ENCODE assay signal across 9 mouse cellular contexts in the genomic region with DNA sequence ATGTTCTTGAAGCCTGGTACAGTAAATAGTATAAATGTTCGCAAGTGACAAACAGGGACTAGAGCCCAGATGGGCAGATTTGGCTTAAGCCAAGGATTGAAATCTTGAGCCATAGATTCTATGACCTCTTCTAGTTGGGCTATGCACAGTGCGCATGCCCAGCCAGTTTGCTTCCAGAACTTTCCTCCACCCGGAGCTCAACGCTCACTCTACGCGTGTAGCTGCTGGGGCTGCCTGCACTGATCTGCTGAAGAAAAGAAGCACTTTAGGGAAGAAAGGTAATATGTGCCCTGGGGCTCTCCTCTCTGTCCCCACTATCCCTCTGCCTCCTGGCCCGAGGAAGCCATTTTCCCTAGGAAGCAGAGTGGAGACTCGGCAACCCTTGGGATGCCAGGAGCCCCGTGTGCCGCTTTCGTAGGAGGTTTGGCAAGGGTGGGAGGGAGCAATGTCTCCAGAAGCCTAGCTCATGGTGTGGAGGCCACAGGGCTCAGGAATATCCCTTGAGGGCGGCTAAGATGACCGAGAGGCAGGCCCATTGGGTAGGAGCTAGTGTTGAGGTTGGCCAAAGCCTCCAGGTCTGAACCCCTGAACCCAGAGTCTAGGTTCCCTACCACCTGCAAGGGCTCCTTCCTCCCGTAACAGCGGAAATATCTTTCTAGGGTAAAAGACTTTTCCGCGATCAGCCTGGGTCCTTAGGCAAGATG. TPM values are rescaled to one million over a fixed set of nuclear protein-coding genes. Genes with fewer than 3 reads are reported as not detected.
DNase-seq lines count a peak whose midpoint lies in the region; ATAC-seq and TF ChIP-seq lines count a peak whose summit lies in the region.
"Had no signal": no experiment of that assay in that cellular context is flagged by ENCODE, and none has a peak within 500 bp of the region (broad histone marks: within the 10 kb centered on the region; RNA-seq: fewer than 3 reads in every experiment).

Art3 (plus strand) TSS at position 193 of the 704 bp plus-strand sequence.

- no peaks in the 10 kb centered on the region for H3K9me3 ChIP-seq in lung, postnatal 0 days (ENCODE audit: low read length)
- H3K9me3 ChIP-seq in heart, embryonic 14.5 days (ENCODE audit: control insufficient read depth, low read length) = no peaks in the 10 kb centered on the region
- H3K9me3 ChIP-seq in neural tube, embryonic 15.5 days (replicated peaks) = no peaks in the 10 kb centered on the region

- no peak for TF ChIP-seq CTCF in cerebellum, adult 2 months (IDR thresholded peaks at IDR 0.05; ENCODE audit: borderline replicate concordance, insufficient read depth, low read depth, low read length)
- TF ChIP-seq CTCF in lung, postnatal 0 days (IDR thresholded peaks at IDR 0.05) = no peak

- TF ChIP-seq POLR2A in cerebellum, adult 2 months (IDR thresholded peaks at IDR 0.05; ENCODE audit: borderline replicate concordance, insufficient read depth, low read length) = no peak

- H3K27me3 ChIP-seq in cerebellum, adult 2 months (ENCODE audit: control insufficient read depth, insufficient read depth, low read length) = no peaks in the 10 kb centered on the region
- no peaks in the 10 kb centered on the region for H3K27me3 ChIP-seq in lung, postnatal 0 days (replicated peaks; ENCODE audit: insufficient read depth, low read length)
- no peaks in the 10 kb centered on the region for H3K27me3 ChIP-seq in heart, embryonic 14.5 days (ENCODE audit: control insufficient read depth, insufficient read depth, low read length)
- H3K27me3 ChIP-seq in neural tube, embryonic 15.5 days (replicated peaks) = no peaks in the 10 kb centered on the region

- peak within 1 kb of the TSS; percentile 38 for H3K4me2 ChIP-seq in lung, postnatal 0 days (replicated peaks; ENCODE audit: low read depth, low read length)
- H3K4me2 ChIP-seq in heart, embryonic 14.5 days (ENCODE audit: low read length) = peak within 1 kb of the TSS; percentile 36
- H3K4me2 ChIP-seq in neural tube, embryonic 15.5 days = peak within 1 kb of the TSS; percentile 15; the same call in 1 of the 2 replicates

- ATAC-seq in lung, postnatal 0 days = no peak
- ATAC-seq in heart, embryonic 14.5 days (ENCODE audit: insufficient number of reproducible peaks, insufficient read depth, low FRiP score, low read depth) = no peak
- ATAC-seq in neural tube, embryonic 15.5 days (ENCODE audit: low FRiP score) = no peak; the same call in 1 of the 2 replicates

- WGBS in cerebellum, adult 2 months = 93% methylated on average over 17 of the region's 17 CpGs
- 88% methylated on average over 17 of the region's 17 CpGs for WGBS in lung, postnatal 0 days
- 78% methylated on average over 17 of the region's 17 CpGs for WGBS in heart, embryonic 14.5 days
- 96% methylated on average over 17 of the region's 17 CpGs for WGBS in neural tube, embryonic 15.5 days

- no peaks in the 10 kb centered on the region for H3K36me3 ChIP-seq in lung, postnatal 0 days (ENCODE audit: insufficient read depth, low read length)
- no peaks in the 10 kb centered on the region for H3K36me3 ChIP-seq in heart, embryonic 14.5 days (ENCODE audit: control insufficient read depth, insufficient read depth, low read length)
- no peaks in the 10 kb centered on the region for H3K36me3 ChIP-seq in neural tube, embryonic 15.5 days

- no peak for DNase-seq in cerebellum, adult 2 months
- no peak for DNase-seq in cerebellum, adult 9-10 months
- DNase-seq in lung, postnatal 0 days (ENCODE audit: low spot score) = no peak
- DNase-seq in lung, postnatal 36 days = no peak
- DNase-seq in cerebellum, adult 9-11 months = no peak
- DNase-seq in spleen, postnatal 36 days (ENCODE audit: low spot score in 2 of 2) = no peak
- DNase-seq: retina, postnatal 1 day had no signal

- no peak for TF ChIP-seq EP300 in lung, postnatal 0 days (IDR thresholded peaks at IDR 0.05)

- H3K27ac ChIP-seq in cerebellum, adult 2 months (ENCODE audit: insufficient read depth, low read length) = no peak within 1 kb of the TSS
- H3K27ac ChIP-seq in lung, postnatal 0 days (ENCODE audit: low read length) = peak within 1 kb of the TSS; percentile 68
- peak within 1 kb of the TSS; percentile 79 for H3K27ac ChIP-seq in heart, embryonic 14.5 days (replicated peaks in 1 of 2; ENCODE audit: control insufficient read depth in 1 of 2, insufficient read depth in 1 of 2, low read depth in 2 of 2, low read length in 2 of 2)
- H3K27ac ChIP-seq in neural tube, embryonic 15.5 days (replicated peaks) = 0 out of 2 replicates have a peak within 1 kb of the TSS, but pooled peaks have one; percentile 23

- no peak within 1 kb of the TSS for H3K4me3 ChIP-seq in cerebellum, adult 2 months (replicated peaks; ENCODE audit: insufficient read depth, low read depth, low read length)
- peak within 1 kb of the TSS; percentile 17 for H3K4me3 ChIP-seq in lung, postnatal 0 days (ENCODE audit: low read depth, low read length)
- peak within 1 kb of the TSS in 1 of 2 experiments; percentile 5; a peak in 1 of 4 replicates for H3K4me3 ChIP-seq in heart, embryonic 14.5 days (ENCODE audit: control insufficient read depth in 1 of 2, insufficient read depth in 1 of 2, low read depth in 1 of 2, low read length in 2 of 2)
- no peak within 1 kb of the TSS for H3K4me3 ChIP-seq in neural tube, embryonic 15.5 days (replicated peaks)

- no peak within 1 kb of the TSS for H3K9ac ChIP-seq in lung, postnatal 0 days (replicated peaks; ENCODE audit: low read depth)
- H3K9ac ChIP-seq in heart, embryonic 14.5 days (ENCODE audit: low read length) = no peak within 1 kb of the TSS
- H3K9ac ChIP-seq in neural tube, embryonic 15.5 days (replicated peaks) = no peak within 1 kb of the TSS

- H3K4me1 ChIP-seq in cerebellum, adult 2 months (ENCODE audit: control insufficient read depth, insufficient read depth, low read length) = no peaks in the 10 kb centered on the region
- 0 out of 2 replicates have a peak, but pooled peaks cover 6% of the 10 kb centered on the region for H3K4me1 ChIP-seq in lung, postnatal 0 days (ENCODE audit: insufficient read depth, low read depth, low read length)
- H3K4me1 ChIP-seq in heart, embryonic 14.5 days (ENCODE audit: control insufficient read depth in 2 of 2, insufficient read depth in 2 of 2, low read length in 2 of 2) = peaks cover 0 to 5% of the 10 kb centered on the region in 2 experiments; a peak in 1 of 4 replicates
- no peaks in the 10 kb centered on the region for H3K4me1 ChIP-seq in neural tube, embryonic 15.5 days

RNA-seq across cellular contexts. Expression of gene Art3, which starts in this region (rescaled TPM):
- polyA plus RNA-seq in cerebellum, adult 2 months (2012; rRNA removed) = 12.8 and 17.8 TPM in 2 replicates
- 37.0 and 46.5 TPM in 2 replicates for polyA plus RNA-seq in lung, postnatal 0 days (2015; fragmentation: Nextera tagmentation; extraction: Ambion mirVana)
- polyA plus RNA-seq in heart, embryonic 14.5 days (2014; fragmentation: Nextera tagmentation; extraction: Ambion mirVana) = 59.2 and 60.2 TPM in 2 replicates
- 9.5 and 10.6 TPM in 2 replicates for polyA plus RNA-seq in neural tube, embryonic 15.5 days (2015; fragmentation: Nextera tagmentation; extraction: Ambion mirVana)
